Mouse (Mus musculus) gonadal fat pad, adult 2 months (tissue): ENCODE results near the gene Prf1. TPM values are rescaled to one million over a fixed set of nuclear protein-coding genes. Genes with fewer than 3 reads are reported as not detected.

ENCODE experiments used
- DNase-seq: peaks from one replicate; pipeline ENCODE4 v3.0.0-alpha.2; 2012; ENCODE audit warnings: low read depth
- polyA plus RNA-seq: library from polyadenylated mRNA; depleted of rRNA; stranded (reverse); fragments of >200 nt; gene quantifications from 2 replicates; pipeline ENCODE4 v1.2.3, GENCODE M21; 2012

The Prf1 gene
- polyA plus RNA-seq, 1 experiment = 0.84 TPM

GRCm38 (mm10) chr10:61286246-61286645 is 11.4 kb upstream of the Prf1 start:
- no peak for DNase-seq

DNA sequence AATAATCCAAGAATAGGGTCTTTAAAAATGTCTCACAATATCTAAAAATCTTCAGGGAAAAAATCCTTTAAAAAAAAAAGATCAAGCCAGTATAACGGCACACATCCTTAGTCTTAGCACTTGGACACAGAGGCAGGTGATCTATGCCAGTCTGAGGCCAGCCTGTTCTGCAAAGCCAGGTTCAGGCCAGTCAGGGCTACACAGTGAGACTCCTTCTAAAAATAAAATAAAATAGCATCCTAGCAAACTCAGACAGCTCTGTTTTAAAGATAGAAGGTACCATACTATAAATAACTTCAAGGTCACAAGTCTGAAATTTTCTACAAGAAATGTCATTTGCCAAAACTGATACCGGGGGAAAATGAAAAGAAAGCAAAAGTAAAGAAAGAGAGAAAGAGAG is 7.6 kb upstream of the Prf1 start:
- DNase-seq = no peak

GRCm38 (mm10) chr10:61290479-61290878 is 7.2 kb upstream of the Prf1 start:
- no peak for DNase-seq

DNA sequence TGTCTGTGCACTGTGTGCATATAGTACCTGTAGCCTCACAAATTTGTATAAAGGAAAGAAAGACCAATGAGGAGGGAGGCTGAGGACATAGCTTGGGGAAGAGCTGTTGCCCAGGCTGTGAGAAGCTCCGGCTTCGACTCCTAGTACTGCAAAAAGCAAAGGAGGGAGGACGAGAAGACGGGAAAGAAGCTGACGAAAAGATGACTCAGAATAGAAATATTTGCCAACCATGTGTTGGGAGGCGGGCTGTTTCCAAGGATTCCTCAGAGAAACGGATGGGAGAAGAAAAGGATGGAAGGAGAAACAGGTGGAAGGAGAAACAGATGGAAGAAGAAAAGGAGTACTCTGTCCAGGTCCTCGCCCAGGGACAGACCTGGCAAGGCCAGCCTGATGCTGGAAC is 3.4 kb upstream of the Prf1 start:
- DNase-seq = no peak

DNA sequence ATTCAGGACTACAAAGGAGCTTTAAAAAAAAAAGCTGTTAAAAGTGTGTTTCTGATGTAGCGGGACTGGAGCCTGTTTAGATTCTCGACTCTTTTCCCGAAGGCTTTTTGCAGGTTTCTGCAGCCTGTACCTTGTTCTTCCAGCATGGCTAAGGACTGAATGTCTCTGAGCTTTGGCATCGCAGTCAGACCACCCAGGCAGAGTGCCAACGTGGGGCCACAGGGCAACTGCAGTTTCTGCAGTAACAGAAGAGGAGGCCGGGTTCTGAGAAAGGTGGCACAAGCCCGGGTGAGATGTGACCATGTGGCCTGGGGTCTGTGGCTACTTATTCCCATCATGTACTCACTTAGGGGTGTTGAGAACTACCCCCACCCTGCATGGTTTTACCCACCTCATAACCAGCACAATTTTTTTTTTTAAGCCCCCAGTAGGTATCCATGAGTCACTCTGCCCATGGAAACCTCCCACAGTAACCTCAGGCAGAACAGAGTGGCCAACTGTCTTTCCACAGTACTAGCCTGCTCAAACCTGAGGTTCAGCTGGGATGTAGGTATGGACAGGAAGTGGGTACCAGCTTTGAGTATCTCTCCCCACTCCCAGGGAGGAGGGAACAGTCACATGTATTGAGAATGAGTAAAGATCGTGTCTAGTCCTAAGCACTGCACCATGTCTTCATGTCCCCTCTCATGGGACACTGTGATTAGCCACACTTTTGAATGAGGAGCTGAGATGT is 754 bp upstream of the Prf1 start:
- no peak for DNase-seq

DNA sequence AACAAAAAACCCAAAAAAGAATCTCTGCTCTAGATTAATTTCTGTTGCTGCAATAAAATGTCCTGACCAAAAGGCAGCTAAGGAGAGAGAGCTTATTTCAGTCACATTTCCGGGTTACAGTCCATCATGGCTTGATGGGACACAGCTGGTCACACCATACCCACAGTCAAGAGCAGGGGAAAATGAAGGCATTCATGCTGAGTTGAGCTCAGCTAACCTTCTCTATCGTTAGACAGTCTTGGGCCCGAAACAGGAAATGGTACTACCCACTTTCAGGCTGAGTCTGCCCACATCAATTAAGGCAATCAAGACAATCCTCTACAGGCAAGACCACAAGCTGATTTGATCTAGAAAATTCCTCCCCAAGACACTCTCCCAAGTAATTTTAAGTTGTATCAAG is 3.4 kb downstream of the Prf1 start:
- no peak for DNase-seq

DNA sequence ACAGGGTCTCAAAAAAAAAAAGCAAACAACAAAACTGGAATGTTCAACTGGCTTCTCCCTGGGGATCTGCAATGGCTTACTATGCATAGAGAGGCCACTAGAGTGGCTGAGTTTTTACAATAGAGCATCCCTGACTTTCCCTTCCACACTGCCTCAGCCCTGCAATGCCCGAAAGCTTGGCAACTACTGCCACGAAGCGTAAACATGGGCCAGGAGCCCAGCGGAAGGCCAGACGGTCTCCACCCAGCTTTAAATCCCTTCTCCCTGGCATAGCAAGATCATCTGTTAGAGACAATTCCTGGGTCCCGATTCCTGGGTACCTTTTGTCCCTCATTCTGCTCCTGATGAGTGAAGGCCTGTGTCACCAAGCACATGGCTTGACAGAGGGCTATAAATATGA is 6.4 kb downstream of the Prf1 start:
- DNase-seq = no peak

DNA sequence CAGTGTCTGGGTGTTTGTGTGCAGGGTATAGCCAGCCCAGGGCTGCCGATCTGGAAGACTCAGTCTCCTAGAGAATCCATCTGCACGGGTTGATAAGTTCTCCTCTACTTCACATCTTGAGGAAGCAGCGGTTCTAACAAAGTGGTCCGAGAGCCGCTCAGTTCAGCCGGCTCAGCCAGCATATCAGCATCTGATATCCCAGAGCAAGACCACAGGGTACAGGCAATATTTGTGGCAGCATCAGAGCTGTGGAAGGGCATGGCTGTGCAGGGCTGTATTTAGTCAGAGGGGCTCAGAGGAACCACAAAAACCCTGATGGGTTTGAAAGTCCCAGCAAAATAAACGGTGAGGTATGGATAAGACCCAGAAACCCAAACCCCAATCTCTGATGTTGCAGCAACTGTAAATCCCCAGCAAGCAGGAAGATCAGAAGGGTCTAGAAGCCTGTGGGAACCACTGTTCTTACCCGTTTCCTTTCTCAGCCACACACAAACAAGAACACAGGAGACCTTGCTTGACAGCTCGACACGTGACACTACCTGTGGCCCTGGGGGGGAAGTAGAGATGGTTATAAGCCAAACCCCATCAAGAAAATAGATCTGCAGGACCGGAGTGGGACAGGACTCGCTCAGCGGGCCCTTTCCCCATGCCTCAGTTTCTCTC is 8.4 kb downstream of the Prf1 start:
- no peak for DNase-seq

- no peak for DNase-seq
Observed at GRCm38 (mm10) chr10:61308706-61309320, 11.2 kb downstream of the Prf1 start.

DNA sequence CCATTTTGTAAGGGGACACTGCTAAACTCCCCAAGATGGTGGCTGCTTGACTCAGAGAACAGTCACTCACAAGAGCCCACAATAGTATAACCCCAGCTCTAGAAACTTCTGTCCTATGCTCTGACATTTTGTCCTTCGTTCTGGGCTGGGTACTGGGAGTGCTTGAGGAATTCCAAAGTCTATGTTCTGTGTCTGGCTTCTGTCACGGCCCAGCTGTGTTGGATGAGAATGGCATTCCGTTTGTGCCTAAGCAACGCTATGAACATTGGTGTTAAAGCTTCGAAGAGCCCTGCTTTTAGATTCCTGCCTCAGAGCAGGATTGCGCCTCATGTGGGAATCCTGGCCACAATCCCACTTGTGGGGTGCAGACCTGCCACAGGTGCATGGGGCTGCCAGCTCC is 14.5 kb downstream of the Prf1 start:
- no peak for DNase-seq

DNA sequence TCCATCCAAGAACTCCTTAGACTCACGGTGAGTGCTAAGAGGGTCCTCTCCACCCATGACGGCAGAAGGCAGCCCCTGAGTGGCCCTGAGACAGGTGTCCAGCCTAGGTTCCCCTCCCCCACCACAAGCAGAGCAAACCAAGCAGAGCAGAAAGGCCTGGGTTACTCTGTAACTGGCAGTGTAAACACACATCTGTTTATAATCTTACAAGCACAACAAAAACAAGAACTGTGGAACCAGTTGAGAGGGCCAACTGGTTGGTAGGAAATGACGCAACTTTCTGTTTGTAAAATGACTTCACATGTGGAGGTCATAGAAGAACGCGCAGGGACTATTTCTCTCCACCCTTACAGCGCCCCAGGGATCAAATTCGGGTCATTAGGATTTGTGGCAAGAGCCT is 15.1 kb downstream of the Prf1 start:
- DNase-seq = no peak

GRCm38 (mm10) chr10:61313750-61314149 is 16.1 kb downstream of the Prf1 start:
- no peak for DNase-seq

DNA sequence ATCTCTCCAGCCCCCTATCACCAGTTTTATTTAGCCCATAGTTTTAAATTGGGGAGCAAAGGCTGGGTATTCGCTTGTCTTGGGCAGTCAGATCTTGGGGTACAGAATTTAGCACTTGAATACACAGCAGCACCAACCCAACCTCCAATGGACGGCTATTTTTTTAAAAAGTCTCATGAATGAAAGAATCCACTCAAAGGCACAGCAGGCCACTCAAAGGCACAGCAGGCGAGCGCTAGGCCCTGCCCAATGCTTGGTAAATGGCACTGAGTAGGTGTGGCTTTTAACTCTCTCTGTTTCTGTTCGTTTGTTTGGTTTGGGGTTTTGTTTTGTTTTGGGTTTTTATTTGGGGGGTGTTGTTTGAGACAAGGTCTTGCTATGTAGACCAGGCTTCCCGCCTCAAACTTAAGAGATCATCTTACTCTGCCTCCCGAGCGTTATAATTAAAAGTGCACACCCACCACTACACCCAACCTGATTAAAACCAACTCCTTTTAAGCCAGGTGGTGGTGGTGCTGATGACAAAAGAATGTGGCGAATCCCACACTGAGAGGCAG is 17.8 kb downstream of the Prf1 start:
- DNase-seq = no peak

GRCm38 (mm10) chr10:61318527-61318926 is 20.9 kb downstream of the Prf1 start:
- DNase-seq = no peak

- DNase-seq = no peak
Observed at GRCm38 (mm10) chr10:61324717-61325116, 27.1 kb downstream of the Prf1 start.

DNA sequence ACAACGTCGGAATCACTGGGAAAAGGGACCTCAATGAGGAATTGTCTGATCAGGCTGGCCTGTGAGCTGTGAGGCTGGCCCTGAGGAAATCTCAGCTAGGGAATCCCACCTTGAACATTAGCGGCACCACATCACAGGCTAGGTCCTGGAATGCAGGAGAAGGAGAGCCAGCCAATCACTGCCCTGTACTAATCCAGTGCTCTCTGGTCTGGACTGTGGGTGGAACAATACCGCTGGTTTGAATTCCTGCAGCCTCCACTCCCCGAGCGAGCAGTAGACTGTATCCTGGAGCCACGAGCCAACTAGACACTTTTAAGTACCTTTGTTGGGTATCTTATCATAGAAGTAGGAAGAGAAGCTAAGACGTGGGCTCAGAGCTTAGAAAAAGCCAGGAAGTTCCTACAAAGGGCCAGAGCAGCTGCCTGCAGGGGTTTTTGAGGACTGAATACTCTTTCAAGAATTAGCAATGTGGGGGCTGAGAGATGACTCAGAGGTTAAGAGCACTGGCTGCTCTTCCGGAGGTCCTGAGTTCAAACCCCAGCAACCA is 28.2 kb downstream of the Prf1 start:
- no peak for DNase-seq

DNA sequence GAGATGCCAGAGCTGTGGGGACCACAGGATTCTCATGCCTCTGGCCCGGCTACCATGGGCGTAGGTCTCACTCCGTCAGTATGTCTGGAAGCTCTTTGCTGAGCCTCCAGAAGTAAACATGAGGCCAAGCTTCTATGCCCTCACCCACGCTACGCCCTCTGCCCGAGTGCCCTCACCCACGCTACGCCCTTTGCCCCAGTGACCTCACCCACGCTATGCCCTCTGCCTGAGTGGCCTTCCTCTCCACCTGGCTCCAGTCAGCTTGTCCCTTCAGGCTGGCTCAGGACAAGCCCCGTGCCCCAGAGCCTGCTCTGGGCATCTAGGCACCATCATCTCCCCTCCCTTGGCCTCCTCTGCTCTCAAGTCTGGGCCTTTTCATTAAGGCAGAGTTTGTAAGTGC is 29.9 kb downstream of the Prf1 start:
- no peak for DNase-seq

DNA sequence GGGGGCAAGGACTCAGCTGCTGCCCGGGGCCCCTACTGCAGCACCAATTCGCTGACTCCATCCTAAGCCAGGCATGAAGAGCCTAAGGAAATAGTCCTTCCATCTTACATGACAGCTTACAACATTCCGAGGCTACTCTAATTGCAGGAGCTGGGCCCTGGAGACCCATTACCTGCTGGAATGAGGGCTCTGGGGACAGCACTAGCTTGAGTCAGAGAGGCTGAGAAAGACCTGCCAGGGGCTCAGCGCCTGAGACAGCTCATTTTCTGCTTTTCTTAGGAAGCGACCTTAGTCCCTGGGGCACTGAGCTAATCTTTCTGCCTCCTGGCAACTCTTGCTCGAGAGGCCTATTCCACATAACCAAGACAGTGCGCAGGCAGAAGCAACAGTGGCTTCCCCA is 31.3 kb downstream of the Prf1 start:
- DNase-seq = no peak

DNA sequence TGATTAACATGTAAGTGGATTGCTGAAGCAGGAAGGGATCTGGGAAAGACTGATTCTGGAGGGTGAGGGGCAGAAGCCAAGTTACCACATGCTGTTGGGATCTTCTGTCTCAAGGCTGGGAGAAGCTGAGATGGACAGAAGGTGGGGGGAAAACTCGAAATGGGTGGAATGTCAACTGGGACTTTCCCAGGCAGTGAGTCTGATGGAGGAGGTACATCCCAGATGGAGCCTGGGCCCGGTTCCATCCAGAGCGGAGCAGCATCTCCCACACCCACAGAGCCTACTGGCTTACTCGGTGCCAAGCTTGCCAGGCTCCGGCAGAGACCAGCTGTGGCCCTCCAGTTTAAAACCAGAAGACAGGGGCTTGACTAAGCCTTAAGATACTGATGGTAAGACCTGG is 33.4 kb downstream of the Prf1 start:
- DNase-seq = no peak

- DNase-seq = no peak
Observed at GRCm38 (mm10) chr10:61334545-61334944, 36.9 kb downstream of the Prf1 start.

DNA sequence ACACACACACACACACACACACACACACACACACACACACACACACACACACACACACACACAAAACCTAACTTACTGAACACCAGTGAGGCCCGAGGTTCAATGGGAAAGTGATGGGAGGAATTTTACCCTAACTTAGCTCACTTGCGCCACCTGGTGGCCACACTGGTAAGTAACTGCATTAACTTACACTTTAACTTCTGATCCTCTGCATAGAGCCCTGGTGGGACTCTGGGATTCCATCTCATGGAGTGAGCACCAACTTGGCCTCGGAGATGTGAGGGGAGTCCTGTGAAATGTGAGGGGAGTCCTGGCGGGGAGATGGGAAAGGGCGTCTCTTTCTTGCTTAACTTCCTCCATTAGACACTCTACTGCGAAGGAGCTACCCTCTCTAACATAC is 38.5 kb downstream of the Prf1 start:
- DNase-seq = no peak

DNA sequence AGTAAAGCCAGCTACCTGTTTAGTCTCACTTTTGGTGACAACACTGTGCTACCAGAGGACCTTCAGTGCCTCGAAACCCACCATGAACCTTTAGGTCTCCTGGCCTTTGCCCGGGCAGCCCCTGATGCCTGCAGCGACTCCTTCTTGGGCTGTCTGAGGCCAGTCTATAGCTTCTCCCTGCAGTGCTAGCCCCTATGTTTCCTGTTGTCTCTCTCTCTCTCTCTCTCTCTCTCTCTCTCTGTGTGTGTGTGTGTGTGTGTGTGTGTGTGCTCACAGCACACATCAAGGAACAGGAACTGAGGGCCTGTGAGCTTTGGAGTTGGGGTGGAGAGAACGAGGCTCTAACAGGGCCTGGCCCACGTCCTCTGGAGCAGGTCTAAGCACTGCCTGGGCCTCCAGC is 39.0 kb downstream of the Prf1 start:
- DNase-seq = no peak

DNA sequence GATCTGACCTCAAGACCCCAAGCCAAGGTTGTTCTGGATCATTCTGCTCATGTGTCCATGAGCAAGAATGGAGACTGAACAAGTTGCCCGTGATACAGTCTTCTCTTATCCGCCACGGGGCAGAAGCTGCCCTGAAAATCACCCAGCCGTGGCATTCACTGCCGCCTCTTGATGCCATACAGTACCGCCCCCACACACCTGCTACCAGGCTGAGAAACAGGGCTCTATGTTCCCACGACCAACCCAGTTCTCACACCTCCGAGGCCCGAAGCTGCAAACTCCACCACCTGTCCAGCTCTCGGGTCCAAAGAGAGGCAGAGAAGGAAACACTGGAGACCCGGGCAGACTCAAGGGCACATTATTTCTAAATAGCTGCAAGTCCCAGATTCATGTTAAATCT is 40.0 kb downstream of the Prf1 start:
- DNase-seq = no peak
